Mouse (Mus musculus) heart, postnatal 0 days (tissue): ENCODE results near the gene Pacsin2.

ENCODE experiments used
- CTCF ChIP-seq: IDR thresholded peaks from 2 replicates; pipeline ENCODE4 v1.5.1; 2016; ENCODE audit warnings: antibody characterized with exemption, control low read depth, low read depth
- EP300 ChIP-seq: IDR thresholded peaks from 2 replicates; pipeline ENCODE4 v1.6.1; 2016; ENCODE audit warnings: antibody characterized with exemption, low read depth

- TF ChIP-seq CTCF, result no peak
- no peak for TF ChIP-seq EP300
These were observed 49.0 kb downstream of the Pacsin2 start for GRCm38 (mm10) chr15:83415391-83415790.
